Mouse (Mus musculus) ES-Bruce4 (cell line): ENCODE results near the gene Rasgef1b. TPM values are rescaled to one million over a fixed set of nuclear protein-coding genes. Genes with fewer than 3 reads are reported as not detected.

Source experiments
- H3K27ac ChIP-seq: 2 replicates; pipeline ENCODE4 v1.5.1; 2012; ENCODE audit warnings: low read length, inconsistent platforms; ENCODE audit not compliant: insufficient read depth
- H3K27me3 ChIP-seq: 2 replicates; pipeline ENCODE4 v1.6.1; 2012; ENCODE audit warnings: mild to moderate bottlenecking, low read length, inconsistent platforms; ENCODE audit not compliant: control insufficient read depth, poor library complexity, insufficient read depth, severe bottlenecking
- H3K36me3 ChIP-seq: 2 replicates; pipeline ENCODE4 v1.6.1; 2012; ENCODE audit warnings: inconsistent platforms, mild to moderate bottlenecking, low read length, moderate library complexity; ENCODE audit not compliant: control insufficient read depth, poor library complexity, insufficient read depth, severe bottlenecking
- H3K4me1 ChIP-seq: one replicate; pipeline ENCODE4 v1.8.1; 2011; ENCODE audit warnings: low read length; ENCODE audit not compliant: control insufficient read depth, insufficient read depth
- H3K4me3 ChIP-seq: 2 replicates; pipeline ENCODE4 v1.5.1; 2011; ENCODE audit warnings: low read depth, mild to moderate bottlenecking, low read length
- H3K9ac ChIP-seq: 2 replicates; pipeline ENCODE4 v1.6.1; 2012; ENCODE audit warnings: low read depth, mild to moderate bottlenecking, inconsistent platforms; ENCODE audit not compliant: poor library complexity, severe bottlenecking
- H3K9me3 ChIP-seq: replicated peaks from 2 replicates; pipeline ENCODE4 v1.6.1; 2012; ENCODE audit warnings: mild to moderate bottlenecking, low read length, inconsistent platforms; ENCODE audit not compliant: control insufficient read depth, poor library complexity, insufficient read depth, severe bottlenecking
- CTCF ChIP-seq: IDR thresholded peaks from one replicate; pipeline ENCODE4 v1.8.1; 2011; ENCODE audit warnings: low read depth, low read length
- EP300 ChIP-seq: IDR thresholded peaks from 2 replicates; pipeline ENCODE4 v1.6.1; 2011; ENCODE audit warnings: low read depth, low read length; ENCODE audit not compliant: insufficient read depth
- POLR2A ChIP-seq: IDR thresholded peaks from one replicate; pipeline ENCODE4 v1.8.1; 2011; ENCODE audit warnings: low read length; ENCODE audit not compliant: insufficient read depth
- polyA plus RNA-seq: library from polyadenylated mRNA; stranded (reverse); fragments of >200 nt; gene quantifications from 2 replicates; pipeline ENCODE4 v1.2.4, GENCODE M21; 2011; ENCODE audit warnings: low read depth; ENCODE audit not compliant: missing spikeins, insufficient read depth, insufficient read length

The Rasgef1b gene
- polyA plus RNA-seq, 1 experiment: 1.9 TPM

GRCm38 (mm10) chr5:99450994-99451393 lies 277.9 kb downstream of the Rasgef1b start:
- no peak overlapping the region for H3K27ac ChIP-seq
- 0 out of 2 replicates have a peak, but pooled peaks cover 1% of the 10 kb centered on the region for H3K27me3 ChIP-seq
- H3K4me3 ChIP-seq: no peak overlapping the region
- H3K36me3 ChIP-seq: no peaks in the 10 kb centered on the region
- no peak overlapping the region for H3K9ac ChIP-seq
- H3K9me3 ChIP-seq: no peaks in the 10 kb centered on the region
- no peaks in the 10 kb centered on the region for H3K4me1 ChIP-seq
- no peak for TF ChIP-seq EP300
- TF ChIP-seq CTCF: no peak
- TF ChIP-seq POLR2A: no peak

GRCm38 (mm10) chr5:99450463-99450862 lies 278.4 kb downstream of the Rasgef1b start:
- TF ChIP-seq EP300: no peak
- no peak for TF ChIP-seq CTCF
- TF ChIP-seq POLR2A: no peak
- Histone ChIP-seq H3K4me3 (no peak overlapping the region), H3K4me1 (no peaks in the 10 kb centered on the region), H3K36me3 (no peaks in the 10 kb centered on the region), H3K9ac (no peak overlapping the region), H3K9me3 (no peaks in the 10 kb centered on the region), H3K27me3 (0 out of 2 replicates have a peak, but pooled peaks cover 1% of the 10 kb centered on the region), H3K27ac (no peak overlapping the region)

- no peaks in the 10 kb centered on the region for H3K27me3 ChIP-seq
- H3K4me1 ChIP-seq: no peaks in the 10 kb centered on the region
- H3K36me3 ChIP-seq: no peaks in the 10 kb centered on the region
- TF ChIP-seq CTCF: no peak
- TF ChIP-seq EP300: no peak
- TF ChIP-seq POLR2A: no peak
- H3K9ac ChIP-seq: no peak overlapping the region
- no peak overlapping the region for H3K4me3 ChIP-seq
- no peak overlapping the region for H3K27ac ChIP-seq
- no peaks in the 10 kb centered on the region for H3K9me3 ChIP-seq
These were observed 281.4 kb downstream of the Rasgef1b start for GRCm38 (mm10) chr5:99447481-99447880.

GRCm38 (mm10) chr5:99445242-99445641 lies 283.6 kb downstream of the Rasgef1b start:
- Histone ChIP-seq H3K4me3 (no peak overlapping the region), H3K27me3 (no peaks in the 10 kb centered on the region), H3K4me1 (no peaks in the 10 kb centered on the region), H3K36me3 (no peaks in the 10 kb centered on the region), H3K9me3 (no peaks in the 10 kb centered on the region), H3K9ac (no peak overlapping the region), H3K27ac (no peak overlapping the region)
- TF ChIP-seq EP300: no peak
- no peak for TF ChIP-seq POLR2A
- TF ChIP-seq CTCF: no peak

- Histone ChIP-seq H3K4me1 (no peaks in the 10 kb centered on the region), H3K4me3 (no peak overlapping the region), H3K9me3 (no peaks in the 10 kb centered on the region), H3K9ac (no peak overlapping the region), H3K27ac (no peak overlapping the region), H3K36me3 (no peaks in the 10 kb centered on the region), H3K27me3 (no peaks in the 10 kb centered on the region)
- TF ChIP-seq CTCF (no peak), EP300 (no peak), POLR2A (no peak)
These were observed 284.1 kb downstream of the Rasgef1b start for GRCm38 (mm10) chr5:99444777-99445176.

GRCm38 (mm10) chr5:99440109-99440508 lies 288.8 kb downstream of the Rasgef1b start:
- no peaks in the 10 kb centered on the region for H3K4me1 ChIP-seq
- H3K27ac ChIP-seq: no peak overlapping the region
- TF ChIP-seq CTCF (no peak), EP300 (no peak), POLR2A (no peak)
- H3K27me3 ChIP-seq: no peaks in the 10 kb centered on the region
- no peak overlapping the region for H3K4me3 ChIP-seq
- no peak overlapping the region for H3K9ac ChIP-seq
- H3K36me3 ChIP-seq: no peaks in the 10 kb centered on the region
- no peaks in the 10 kb centered on the region for H3K9me3 ChIP-seq

- Histone ChIP-seq H3K4me1 (no peaks in the 10 kb centered on the region), H3K27ac (no peak overlapping the region), H3K9me3 (no peaks in the 10 kb centered on the region), H3K36me3 (no peaks in the 10 kb centered on the region), H3K9ac (no peak overlapping the region), H3K27me3 (no peaks in the 10 kb centered on the region), H3K4me3 (no peak overlapping the region)
- TF ChIP-seq POLR2A: no peak
- TF ChIP-seq CTCF: no peak
- no peak for TF ChIP-seq EP300
These were observed 290.3 kb downstream of the Rasgef1b start for GRCm38 (mm10) chr5:99438526-99438925.
